ENCODE assay signal across 19 mouse cellular contexts in the genomic region with DNA sequence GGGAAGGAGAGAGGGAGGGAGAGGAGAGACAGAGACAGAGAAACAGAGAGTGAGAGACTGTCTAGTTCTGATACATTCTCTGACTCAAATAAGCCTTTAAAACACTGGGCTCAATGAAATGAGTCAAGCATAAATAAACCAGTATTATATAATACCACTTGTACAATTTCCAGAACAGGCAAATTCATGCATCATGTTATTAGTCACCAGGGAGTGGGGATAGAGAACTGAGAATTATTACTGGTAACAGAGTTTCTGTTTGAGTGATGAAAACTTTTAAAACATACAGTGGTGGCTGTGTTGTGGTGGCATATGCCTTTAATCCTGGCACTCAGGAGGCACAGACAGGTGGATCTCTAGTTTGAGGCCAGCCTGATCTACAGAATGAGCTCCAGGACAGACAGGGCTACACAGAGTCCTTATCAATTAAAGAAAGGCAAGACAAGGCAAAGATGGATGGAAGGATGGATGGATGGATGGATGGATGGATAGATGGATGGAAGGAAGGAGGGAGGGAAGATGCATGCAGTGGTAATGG. TPM values are rescaled to one million over a fixed set of nuclear protein-coding genes. Genes with fewer than 3 reads are reported as not detected.
DNase-seq lines count a peak whose midpoint lies in the region; TF ChIP-seq lines count a peak whose summit lies in the region.
"Had no signal": no experiment of that assay in that cellular context is flagged by ENCODE, and none has a peak within 500 bp of the region (broad histone marks: within the 10 kb centered on the region; RNA-seq: fewer than 3 reads in every experiment).

No protein-coding gene starts in this region.

- no peak for TF ChIP-seq CTCF in layer of hippocampus, adult 2 months (conservative IDR thresholded peaks at IDR 0.05)
- no peak for TF ChIP-seq CTCF in kidney, adult 2 months (conservative IDR thresholded peaks at IDR 0.05; ENCODE audit: insufficient read depth, insufficient read length, low read depth, low read length)

- H3K36me3 ChIP-seq in splenic B cell, adult 2 months (ENCODE audit: control insufficient read depth, insufficient read depth, low read length, poor library complexity, severe bottlenecking), result 0 out of 2 replicates have a peak, but pooled peaks cover 2% of the 10 kb centered on the region
- no peaks in the 10 kb centered on the region for H3K36me3 ChIP-seq in kidney, adult 2 months (ENCODE audit: control insufficient read depth, insufficient read depth, low read length)

- no peaks in the 10 kb centered on the region for H3K27me3 ChIP-seq in splenic B cell, adult 2 months (ENCODE audit: control insufficient read depth, insufficient read depth, low read length, poor library complexity, severe bottlenecking)
- H3K27me3 ChIP-seq in kidney, adult 2 months (replicated peaks; ENCODE audit: control insufficient read depth, insufficient read depth, low read length), result no peaks in the 10 kb centered on the region
- H3K27me3 ChIP-seq: embryonic facial prominence, embryonic 13.5 days; forebrain, embryonic 13.5 days; heart, embryonic 12.5 days had no signal

- TF ChIP-seq POLR2A in kidney, adult 2 months (IDR thresholded peaks at IDR 0.05; ENCODE audit: low read depth, low read length), result no peak

- H3K4me3 ChIP-seq in layer of hippocampus, adult 2 months, result no peak overlapping the region
- H3K4me3 ChIP-seq in kidney, adult 2 months (ENCODE audit: insufficient read depth, low read depth, low read length), result no peak overlapping the region
- H3K4me3 ChIP-seq: embryonic facial prominence, embryonic 13.5 days; forebrain, embryonic 13.5 days; heart, embryonic 12.5 days; hindbrain, embryonic 10.5 days had no signal

- H3K4me1 ChIP-seq in kidney, adult 2 months (ENCODE audit: control insufficient read depth, insufficient read depth, low read length), result no peaks in the 10 kb centered on the region
- H3K4me1 ChIP-seq: embryonic facial prominence, embryonic 13.5 days; forebrain, embryonic 13.5 days; heart, embryonic 12.5 days; hindbrain, embryonic 10.5 days had no signal

- DNase-seq in layer of hippocampus, adult 2 months (ENCODE audit: low spot score in 2 of 2), result no peak
- DNase-seq in layer of hippocampus, adult 8-10 months (ENCODE audit: low spot score in 2 of 2), result no peak
- DNase-seq in CD4-positive helper T cell, adult 2 months (ENCODE audit: low read depth, low spot score), result peak; percentile 12
- peak; percentile 40 for DNase-seq in brain, adult 2 months (ENCODE audit: low read depth, low spot score)
- peak; percentile 18 for DNase-seq in splenic B cell, adult 2 months (ENCODE audit: low read depth, low spot score)
- no peak for DNase-seq in kidney, adult 2 months
- no peak for DNase-seq in neural tube, embryonic 10.5 days (ENCODE audit: extremely low spot score, low spot score)
- DNase-seq: adrenal gland, adult 8-10 months; adrenal gland, postnatal 36 days; B cell, adult 2 months; cerebellum, adult 11 months; cerebellum, adult 8-10 months; cerebellum, postnatal 14 days; gastrocnemius, postnatal 10 days had no signal

- peak overlapping the region; percentile 56; the same call in 1 of the 2 replicates for H3K27ac ChIP-seq in layer of hippocampus, adult 2 months
- no peak overlapping the region for H3K27ac ChIP-seq in kidney, adult 2 months (ENCODE audit: insufficient read depth, low read depth, low read length)
- H3K27ac ChIP-seq: embryonic facial prominence, embryonic 13.5 days; forebrain, embryonic 13.5 days; hindbrain, embryonic 10.5 days; hindbrain, embryonic 14.5 days had no signal

RNA-seq across cellular contexts. Expression of gene Apaf1, which starts 53.5 kb away (rescaled TPM):
- 10 to 100 TPM; 12.7 to 15.4 TPM for total RNA-seq in layer of hippocampus, adult 2 months (2021)
- total RNA-seq in layer of hippocampus, adult 8-10 months (2022), result 10 to 100 TPM; 12.3 to 14.4 (median 13.8) TPM
- 3.1 and 4.4 TPM in 2 replicates for polyA plus RNA-seq in kidney, adult 2 months (2012; rRNA removed)

RNA-seq across cellular contexts. Expression of gene Ikbip, which starts 53.7 kb away (rescaled TPM):
- total RNA-seq in layer of hippocampus, adult 2 months (2021), result 10 to 100 TPM; 16.3 to 17.2 TPM
- 10 to 100 TPM; 15.5 to 21.6 (median 19.1) TPM for total RNA-seq in layer of hippocampus, adult 8-10 months (2022)
- polyA plus RNA-seq in kidney, adult 2 months (2012; rRNA removed), result 3.4 and 5.7 TPM in 2 replicates

Comparison
In these comparisons a context has a peak if more than half of its experiments do, and no peak if none do; other contexts are left out.
1. DNase-seq: peak in CD4-positive helper T cell, adult 2 months (single experiment), brain, adult 2 months (single experiment) and splenic B cell, adult 2 months (single experiment); none in layer of hippocampus, adult 2 months (0 of 2), layer of hippocampus, adult 8-10 months (0 of 2), kidney, adult 2 months (single experiment) and neural tube, embryonic 10.5 days (single experiment).